Mouse (Mus musculus): ENCODE measurements at regions not wholly inside any gene's neighbourhood (a gene's known extent, or its start where the extent isn't known, plus 50 kb on each side); places are given as distances from the start of the nearest gene placed in this dataset.

DNA sequence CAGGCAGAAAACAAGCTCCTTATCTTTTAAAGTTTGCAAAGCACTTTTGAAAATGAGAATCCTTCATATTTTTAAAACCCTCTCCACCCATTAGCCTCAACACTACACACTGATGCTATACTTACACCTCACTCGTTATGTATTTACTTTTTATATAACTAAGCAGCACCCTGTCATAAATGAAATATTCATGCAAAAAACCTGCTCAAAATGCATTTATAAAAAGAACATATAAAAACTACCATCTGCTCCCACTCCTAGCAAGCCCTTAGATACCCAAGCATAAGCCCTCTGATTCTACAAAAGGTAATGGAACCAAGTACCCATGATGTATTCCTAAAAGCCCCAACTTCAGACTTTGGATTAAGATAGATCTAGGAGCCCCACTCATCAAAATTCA lies 426.7 kb upstream of the Mef2c start:
- Histone ChIP-seq H3K4me3 (replicated peaks in 1 of 3; ENCODE audit: low read depth in 2 of 3, low read length in 2 of 3, poor library complexity in 1 of 3) (no peak overlapping the region), H3K4me1 (ENCODE audit: control insufficient read depth in 1 of 2, insufficient read depth in 2 of 2) (peaks cover 3 to 15% of the 10 kb centered on the region in 2 experiments; a peak in 2 of 4 replicates), H3K9me3 (replicated peaks; ENCODE audit: low read length) (no peaks in the 10 kb centered on the region), H3K36me3 (replicated peaks in 1 of 2; ENCODE audit: control insufficient read depth in 1 of 2, insufficient read depth in 1 of 2, low read length in 1 of 2) (no peaks in the 10 kb centered on the region), H3K9ac (ENCODE audit: insufficient read depth, low read depth) (no peak overlapping the region), H3K79me2 (replicated peaks; ENCODE audit: control insufficient read depth, extremely low read depth, insufficient read depth, poor library complexity, severe bottlenecking) (no peaks in the 10 kb centered on the region), H3K4me2 (ENCODE audit: insufficient read depth, low read depth, poor library complexity, severe bottlenecking) (no peak overlapping the region), H3K27ac (ENCODE audit: insufficient read depth, low read depth) (no peak overlapping the region), H3K27me3 (replicated peaks) (no peaks in the 10 kb centered on the region)
- DNase-seq (ENCODE audit: extremely low read depth) = no peak
- in situ Hi-C loops (cut with MboI; ENCODE audit: low pct_ligation_motif_present, low pct_unique_long_range_greater_than_20kb, low sequenced_read_pairs) = loop anchor here (10.0 kb wide), 1 partner anchor 578 kb away; no protein-coding TSS in a partner anchor
- dilution Hi-C loops (cut with MboI; ENCODE audit: extremely low pct_ligation_motif_present, extremely low pct_unique_long_range_greater_than_20kb, low sequenced_read_pairs) = no loop called here
- TF ChIP-seq IRF4 (IDR thresholded peaks at IDR 0.05; ENCODE audit: low read depth, low read length) (no peak), CHD1 (IDR thresholded peaks at IDR 0.05; ENCODE audit: low read depth, low read length) (no peak), HCFC1 (IDR thresholded peaks at IDR 0.05; ENCODE audit: low read depth, low read length) (no peak), ELF1 (IDR thresholded peaks at IDR 0.05; ENCODE audit: low read depth, low read length) (no peak)

DNA sequence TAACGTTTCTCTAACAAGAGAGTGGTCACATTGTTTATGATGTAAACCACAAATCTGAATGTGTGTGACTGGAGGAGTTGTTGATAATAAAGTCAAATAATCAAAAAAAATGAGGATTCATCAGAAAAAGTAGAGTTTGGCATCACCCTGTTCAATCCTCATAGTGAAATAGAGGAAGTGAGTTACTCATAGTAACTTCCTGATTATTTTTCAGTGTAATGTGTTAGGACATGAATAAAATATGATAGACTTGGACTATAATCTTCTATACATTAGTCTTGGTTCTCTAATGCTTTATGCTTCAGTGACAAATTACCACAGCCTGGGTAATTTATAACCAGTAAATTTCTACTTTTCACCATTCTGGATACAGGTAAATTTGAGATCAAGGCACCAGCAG lies 424.5 kb upstream of the Mef2c start:
- Histone ChIP-seq H3K79me2 (replicated peaks; ENCODE audit: control insufficient read depth, extremely low read depth, insufficient read depth, poor library complexity, severe bottlenecking) (no peaks in the 10 kb centered on the region), H3K4me3 (replicated peaks in 1 of 3; ENCODE audit: low read depth in 2 of 3, low read length in 2 of 3, poor library complexity in 1 of 3) (no peak overlapping the region), H3K9ac (ENCODE audit: insufficient read depth, low read depth) (no peak overlapping the region), H3K27ac (ENCODE audit: insufficient read depth, low read depth) (no peak overlapping the region), H3K4me2 (ENCODE audit: insufficient read depth, low read depth, poor library complexity, severe bottlenecking) (no peak overlapping the region), H3K4me1 (ENCODE audit: control insufficient read depth in 1 of 2, insufficient read depth in 2 of 2) (peaks cover 0 to 10% of the 10 kb centered on the region in 2 experiments; a peak in 2 of 4 replicates), H3K36me3 (replicated peaks in 1 of 2; ENCODE audit: control insufficient read depth in 1 of 2, insufficient read depth in 1 of 2, low read length in 1 of 2) (no peaks in the 10 kb centered on the region), H3K27me3 (replicated peaks) (no peaks in the 10 kb centered on the region), H3K9me3 (replicated peaks; ENCODE audit: low read length) (no peaks in the 10 kb centered on the region)
- dilution Hi-C loops (cut with MboI; ENCODE audit: extremely low pct_ligation_motif_present, extremely low pct_unique_long_range_greater_than_20kb, low sequenced_read_pairs) (no loop called here), in situ Hi-C loops (cut with MboI; ENCODE audit: low pct_ligation_motif_present, low pct_unique_long_range_greater_than_20kb, low sequenced_read_pairs) (loop anchor here (10.0 kb wide), 1 partner anchor 576 kb away; no protein-coding TSS in a partner anchor)
- TF ChIP-seq EP300 (IDR thresholded peaks at IDR 0.05; ENCODE audit: low read length) = no peak
- no peak for TF ChIP-seq RCOR1 (conservative IDR thresholded peaks at IDR 0.05; ENCODE audit: low read depth, low read length)
- TF ChIP-seq MEF2A (IDR thresholded peaks at IDR 0.05; ENCODE audit: borderline replicate concordance, low read depth, low read length) = no peak
- no peak for TF ChIP-seq MAZ (IDR thresholded peaks at IDR 0.05; ENCODE audit: low read depth, low read length)
- TF ChIP-seq POLR2A (IDR thresholded peaks at IDR 0.05; ENCODE audit: low read depth, low read length) = no peak
- no peak for TF ChIP-seq KAT2A (IDR thresholded peaks at IDR 0.05; ENCODE audit: insufficient replicate concordance, low read length)
- TF ChIP-seq MAFK (IDR thresholded peaks at IDR 0.05; ENCODE audit: insufficient replicate concordance, low read length) = no peak
- no peak for TF ChIP-seq USF2 (conservative IDR thresholded peaks at IDR 0.05; ENCODE audit: low read depth, low read length)
- TF ChIP-seq CHD1 (IDR thresholded peaks at IDR 0.05; ENCODE audit: low read depth, low read length) = no peak
- DNase-seq (ENCODE audit: extremely low read depth) = no peak

DNA sequence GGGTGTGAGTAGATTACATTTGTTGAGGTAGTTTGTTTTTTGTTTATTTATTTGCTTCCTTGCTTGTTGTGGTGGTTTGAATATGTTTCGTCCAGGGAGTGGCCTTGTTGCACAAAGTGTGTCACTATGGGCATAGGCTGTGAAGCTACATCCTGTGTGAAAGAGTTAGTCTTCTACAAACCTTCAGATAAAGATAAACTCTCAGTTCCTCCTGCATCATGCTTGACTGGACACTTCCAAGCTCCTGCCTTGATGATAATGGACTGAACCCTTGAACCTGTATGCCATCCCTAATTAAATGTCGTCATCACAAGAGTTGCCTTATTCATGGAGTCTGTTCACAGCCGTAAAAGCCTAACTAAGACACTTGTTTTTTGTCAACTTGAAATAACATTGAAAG lies 418.9 kb upstream of the Mef2c start:
- Histone ChIP-seq H3K9me3 (replicated peaks; ENCODE audit: low read length) (no peaks in the 10 kb centered on the region), H3K27me3 (replicated peaks) (no peaks in the 10 kb centered on the region), H3K79me2 (replicated peaks; ENCODE audit: control insufficient read depth, extremely low read depth, insufficient read depth, poor library complexity, severe bottlenecking) (no peaks in the 10 kb centered on the region), H3K27ac (ENCODE audit: insufficient read depth, low read depth) (no peak overlapping the region), H3K4me2 (ENCODE audit: insufficient read depth, low read depth, poor library complexity, severe bottlenecking) (no peak overlapping the region), H3K36me3 (replicated peaks in 1 of 2; ENCODE audit: control insufficient read depth in 1 of 2, insufficient read depth in 1 of 2, low read length in 1 of 2) (no peaks in the 10 kb centered on the region), H3K4me1 (ENCODE audit: control insufficient read depth in 1 of 2, insufficient read depth in 2 of 2) (peaks cover 0 to 5% of the 10 kb centered on the region in 2 experiments; a peak in 1 of 4 replicates), H3K4me3 (replicated peaks in 1 of 3; ENCODE audit: low read depth in 2 of 3, low read length in 2 of 3, poor library complexity in 1 of 3) (no peak overlapping the region), H3K9ac (ENCODE audit: insufficient read depth, low read depth) (no peak overlapping the region)
- no peak for DNase-seq (ENCODE audit: extremely low read depth)
- TF ChIP-seq EP300 (IDR thresholded peaks at IDR 0.05; ENCODE audit: low read length) (no peak), MAFK (IDR thresholded peaks at IDR 0.05; ENCODE audit: insufficient replicate concordance, low read length) (no peak), HCFC1 (IDR thresholded peaks at IDR 0.05; ENCODE audit: low read depth, low read length) (no peak), MXI1 (IDR thresholded peaks at IDR 0.05; ENCODE audit: low read depth, low read length) (no peak), SIN3A (IDR thresholded peaks at IDR 0.05; ENCODE audit: low read length) (no peak)
- dilution Hi-C loops (cut with MboI; ENCODE audit: extremely low pct_ligation_motif_present, extremely low pct_unique_long_range_greater_than_20kb, low sequenced_read_pairs) = no loop called here
- in situ Hi-C loops (cut with MboI; ENCODE audit: low pct_ligation_motif_present, low pct_unique_long_range_greater_than_20kb, low sequenced_read_pairs) = no loop called here
